Mouse (Mus musculus) pancreas, adult 10 weeks (tissue): ENCODE measurements around the gene Fanca. TPM values are rescaled to one million over a fixed set of nuclear protein-coding genes. Genes with fewer than 3 reads are reported as not detected.

ENCODE experiments used
- polyA plus RNA-seq: library from polyadenylated mRNA; stranded (reverse); fragments of 350-450 nt; fragmentation: Illumina TruSeq; extraction: RNeasy Lipid Tissue Mini Kit (QIAGEN cat#74804); gene quantifications from one replicate; pipeline ENCODE4 v1.2.3, GENCODE M21; 2015; ENCODE audit warnings: low read depth, low replicate concordance; ENCODE audit not compliant: insufficient read depth

Fanca gene
- 1.6 TPM for polyA plus RNA-seq

DNA sequence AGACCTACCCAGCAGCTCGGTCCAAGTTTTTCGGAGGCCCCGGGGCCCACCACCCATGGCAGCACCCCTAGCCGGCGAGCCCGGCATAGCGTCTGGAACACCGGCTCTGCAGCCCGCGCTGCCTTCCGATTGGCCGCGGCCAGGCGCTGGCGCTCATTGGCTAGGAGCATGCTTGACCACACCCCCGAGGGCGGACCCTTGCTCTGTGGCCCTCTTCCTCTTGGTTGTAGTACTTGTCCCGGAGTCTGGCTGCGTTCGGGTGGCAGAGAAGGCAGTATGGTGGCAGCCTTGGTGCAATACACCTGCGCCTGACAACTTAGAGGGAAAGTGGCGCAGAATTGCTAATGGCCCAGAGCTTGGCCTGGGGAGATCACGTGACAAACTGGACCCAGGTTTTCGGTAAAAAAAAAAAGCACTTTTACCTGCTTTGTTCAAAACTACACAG, at the start of gene Fanca:
TSS of gene Fanca (minus strand) at position 110 of the 445 bp plus-strand sequence.

DNA sequence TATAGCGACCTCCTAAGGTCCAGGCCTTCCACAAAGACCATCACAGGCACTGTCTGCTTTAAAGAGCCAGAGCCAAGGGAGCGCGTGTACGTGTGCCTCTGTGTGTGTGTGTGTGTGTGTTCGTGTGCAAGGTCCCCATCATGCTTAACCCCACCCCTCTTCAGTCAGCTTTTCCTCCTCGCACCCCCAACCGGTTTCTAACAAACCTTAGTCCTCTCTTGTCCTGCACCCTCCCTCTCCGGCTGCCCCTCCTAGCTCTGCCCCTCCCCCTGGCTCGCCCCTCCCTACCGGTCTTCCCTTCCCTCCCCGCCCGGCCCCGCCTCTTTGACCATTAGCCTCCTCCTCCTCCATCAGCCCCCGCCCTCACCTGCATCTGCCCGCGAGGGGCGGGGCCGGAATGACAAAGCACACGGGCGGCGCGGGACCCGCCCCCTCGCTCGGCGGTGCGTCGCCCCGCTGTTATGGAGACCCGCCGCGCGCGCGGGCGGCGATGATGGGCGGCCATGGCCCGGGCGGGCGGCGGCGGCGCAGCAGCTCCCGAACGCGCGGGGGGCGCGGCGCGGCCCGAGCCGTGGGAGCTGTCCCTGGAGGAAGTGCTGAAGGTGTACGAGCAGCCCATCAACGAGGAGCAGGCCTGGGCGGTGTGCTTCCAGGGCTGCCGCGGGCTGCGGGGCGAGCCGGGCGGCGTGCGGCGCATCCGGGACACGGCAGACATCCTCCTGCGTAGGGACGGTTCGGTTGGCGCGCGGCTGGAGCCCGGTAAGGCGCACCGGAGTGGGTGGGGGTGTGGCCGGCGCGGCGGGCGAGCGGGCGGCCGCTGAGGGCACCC, 14.1 kb upstream of the Fanca start, which contains the start of gene Spire2:
TSS of gene Spire2 (plus strand) at position 452 of the 829 bp plus-strand sequence.

DNA sequence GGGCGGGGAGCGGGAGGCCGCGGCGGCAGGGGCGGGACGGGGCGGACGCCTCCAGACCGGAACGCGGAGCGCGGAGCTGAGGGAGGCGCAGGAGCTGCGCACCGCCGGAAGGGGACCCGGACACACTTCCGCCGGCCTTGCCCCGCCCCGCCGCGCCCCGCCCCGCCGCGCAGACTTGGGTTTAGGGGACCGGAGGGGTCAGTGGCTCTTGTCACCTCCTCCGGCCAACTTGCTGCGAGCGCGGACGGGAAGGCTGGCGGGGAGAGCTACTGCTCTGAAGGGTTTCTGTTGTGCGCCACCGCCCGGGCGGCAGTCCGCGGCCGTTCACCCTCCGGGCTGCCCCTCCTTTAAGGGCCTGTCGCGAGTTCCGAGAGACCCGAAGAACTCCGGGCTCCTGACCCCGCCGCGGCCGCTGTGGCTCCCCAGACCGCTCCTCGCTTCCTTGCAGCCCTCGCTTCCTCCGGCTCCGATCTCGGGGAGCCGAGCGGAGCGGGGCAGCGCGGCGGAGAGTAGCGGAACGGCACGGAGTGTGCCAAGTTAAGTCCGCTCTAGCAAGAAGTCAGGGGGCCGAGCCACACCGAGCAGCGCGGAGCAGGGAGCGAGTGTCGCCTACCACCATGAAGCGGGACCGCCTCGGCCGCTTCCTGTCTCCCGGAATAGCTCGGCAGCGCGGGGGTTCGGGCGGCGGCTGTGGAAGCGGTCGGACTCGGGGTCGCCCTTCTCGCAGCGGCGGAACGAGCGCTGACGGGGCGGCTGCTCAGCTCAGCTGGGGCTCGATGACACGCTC, 64.1 kb downstream of the Fanca start, which contains the start of the genes Zfp276 and Vps9d1:
TSS of gene Zfp276 (plus strand) at position 97 of the 787 bp plus-strand sequence.
TSS of gene Vps9d1 (minus strand) at position 250 of the 787 bp plus-strand sequence.

DNA sequence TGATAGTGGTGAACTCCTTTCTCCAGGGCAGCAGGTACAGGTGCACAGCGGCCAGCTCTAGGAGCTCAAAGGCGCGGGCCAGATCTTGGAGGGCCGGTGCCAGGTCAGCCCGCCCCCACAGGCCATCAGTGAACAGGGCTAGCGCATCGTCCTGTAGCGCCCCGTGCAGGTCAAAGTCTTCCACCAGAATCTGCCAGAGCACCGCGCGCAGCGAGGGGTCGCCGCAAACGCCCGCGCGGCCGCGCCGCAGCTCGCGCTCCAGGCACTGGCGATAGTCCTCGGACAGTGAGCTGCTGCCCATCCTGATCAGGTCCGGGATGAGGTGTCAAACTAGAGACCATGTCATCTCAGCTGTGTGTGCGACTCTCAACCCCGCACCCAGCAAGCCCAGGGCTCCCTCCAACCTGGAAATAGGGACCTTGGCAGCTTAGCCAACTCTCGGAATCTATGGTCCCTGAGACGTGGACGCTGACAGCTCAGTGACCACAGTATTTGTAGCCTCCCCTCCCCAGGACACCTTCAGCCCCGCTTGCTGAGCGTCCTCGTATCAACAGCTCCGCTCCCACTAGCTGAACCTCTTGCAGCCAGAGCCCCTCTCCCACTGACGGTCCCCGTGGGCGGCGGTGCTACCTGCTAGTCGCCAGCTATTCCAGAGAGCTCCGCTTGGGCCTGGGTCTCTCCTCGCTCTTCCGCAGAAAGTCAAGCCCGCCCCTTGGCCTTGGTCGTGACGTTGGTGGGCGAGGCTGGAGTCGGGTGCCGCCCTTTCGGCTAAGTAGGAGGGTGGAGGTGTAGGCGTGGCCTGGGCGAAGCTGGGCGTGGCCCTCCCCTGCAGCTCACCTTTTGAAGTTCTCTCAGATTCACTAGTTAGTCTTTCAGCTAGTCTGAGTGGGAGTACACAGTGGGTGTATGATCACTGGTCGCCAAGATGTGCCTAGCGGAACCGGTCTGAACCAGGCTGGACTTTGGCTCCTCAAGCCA, 82.6 kb downstream of the Fanca start, which contains the start of gene Spata2l:
TSS of gene Spata2l (minus strand) at position 714 of the 978 bp plus-strand sequence.

DNA sequence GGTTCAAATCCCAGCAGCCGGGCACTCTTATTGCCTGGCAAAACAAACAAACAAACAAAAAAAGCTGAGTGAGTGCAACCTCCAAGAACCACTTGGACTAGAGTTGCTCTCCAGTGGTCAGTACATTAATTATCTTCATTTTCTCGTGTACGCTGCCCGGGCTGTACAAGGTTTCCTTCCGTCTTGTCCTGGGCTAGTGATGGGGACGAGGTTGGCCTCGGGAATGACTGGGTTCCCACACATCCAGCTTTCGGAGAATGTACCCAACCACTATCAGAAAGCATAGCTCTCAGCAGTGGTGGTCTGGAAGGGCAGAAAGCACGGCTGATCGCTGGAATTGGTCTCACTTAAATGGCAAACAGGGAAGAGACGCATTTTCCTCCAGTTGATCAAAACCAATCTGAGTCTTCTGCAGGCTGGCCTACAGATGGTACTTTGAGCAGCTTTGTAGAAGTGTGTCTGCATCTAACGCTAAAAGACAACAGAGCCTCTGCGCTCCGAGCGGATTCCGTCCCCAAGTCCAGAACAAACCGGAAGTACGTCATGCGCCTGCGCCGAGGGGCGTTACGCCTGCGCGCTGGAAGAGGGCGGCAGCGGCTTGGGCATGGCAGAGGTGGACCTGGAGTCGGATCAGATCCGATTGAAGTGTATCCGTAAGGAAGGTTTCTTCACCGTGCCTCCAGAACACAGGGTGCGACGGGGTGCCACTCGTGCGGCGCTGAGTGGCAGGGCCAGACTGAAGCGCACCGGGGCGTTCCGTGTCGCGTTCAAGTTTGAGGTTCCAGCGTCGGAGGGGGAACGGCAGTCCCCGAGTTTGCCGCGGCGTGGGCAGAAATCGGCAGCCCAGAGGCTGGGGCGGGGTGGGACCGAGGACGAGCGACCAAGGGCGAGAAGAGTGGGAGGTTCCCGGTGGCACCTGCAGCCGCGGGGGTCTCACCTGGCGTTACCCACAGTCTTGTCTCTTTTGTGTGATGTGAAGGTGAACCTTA, 93.8 kb downstream of the Fanca start, which contains the start of gene Cdk10:
TSS of gene Cdk10 (plus strand) at position 565 of the 989 bp plus-strand sequence.

Other genes with a start within 250 kb of the Fanca start
- 704 TPM for gene Rpl13, start 216.2 kb downstream of the Fanca start, polyA plus RNA-seq
- 0.52 TPM for gene Cpne7, start 201.2 kb downstream of the Fanca start, polyA plus RNA-seq
- 1.7 TPM for gene Sult5a1, start 160.3 kb downstream of the Fanca start, polyA plus RNA-seq
- gene Dpep1, start 132.3 kb downstream of the Fanca start, polyA plus RNA-seq = 28.5 TPM
- gene Chmp1a, start 105.8 kb downstream of the Fanca start, polyA plus RNA-seq = 31.5 TPM
- 0.44 TPM for gene Spata33, start 105.7 kb downstream of the Fanca start, polyA plus RNA-seq
- gene Cdk10, start 93.7 kb downstream of the Fanca start, polyA plus RNA-seq = 27.2 TPM
- 3.5 TPM for gene Spata2l, start 82.3 kb downstream of the Fanca start, polyA plus RNA-seq
- gene Zfp276, start 64.4 kb downstream of the Fanca start, polyA plus RNA-seq = 8.5 TPM
- gene Vps9d1, start 64.2 kb downstream of the Fanca start, polyA plus RNA-seq = 6.1 TPM
- gene Spire2, start 14.1 kb upstream of the Fanca start, polyA plus RNA-seq = 1.4 TPM
- gene Tcf25, start 55.2 kb upstream of the Fanca start, polyA plus RNA-seq = 131 TPM
- not detected for gene Mc1r, start 88.5 kb upstream of the Fanca start, polyA plus RNA-seq
- 2.2 TPM for gene Tubb3, start 92.8 kb upstream of the Fanca start, polyA plus RNA-seq
- 5.9 TPM for gene Def8, start 105.0 kb upstream of the Fanca start, polyA plus RNA-seq
- 10.5 TPM for gene Afg3l1, start 159.3 kb upstream of the Fanca start, polyA plus RNA-seq
- gene Dbndd1, start 196.9 kb upstream of the Fanca start, polyA plus RNA-seq = not detected
- gene Gas8, start 200.3 kb upstream of the Fanca start, polyA plus RNA-seq = 3.3 TPM